Mouse (Mus musculus): ENCODE measurements around the gene Pmm1.

The Pmm1 gene

GRCm38 (mm10) chr15:81955414-81955813 lies 5.3 kb downstream of the Pmm1 start:
- DNase-seq, result no peak

DNA sequence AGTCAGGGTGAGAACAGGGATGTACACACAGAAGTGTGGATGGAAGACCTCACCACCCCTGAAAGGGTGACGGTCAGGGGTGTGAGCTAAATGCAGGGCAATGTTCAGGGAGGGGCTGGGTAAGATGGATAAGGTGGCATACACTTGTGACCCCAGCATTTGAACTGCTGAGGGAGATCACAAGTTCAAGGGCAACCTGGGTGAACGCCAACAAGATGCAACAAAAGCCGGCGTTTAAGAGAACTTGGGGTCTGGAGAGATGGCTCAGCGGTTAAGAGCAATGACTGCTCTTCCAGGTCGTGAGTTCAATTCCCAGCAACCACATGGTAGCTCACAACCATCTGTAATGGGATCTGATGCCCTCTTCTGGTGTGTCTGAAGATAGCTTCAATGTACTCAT lies 6.0 kb downstream of the Pmm1 start:
- DNase-seq, result no peak

DNA sequence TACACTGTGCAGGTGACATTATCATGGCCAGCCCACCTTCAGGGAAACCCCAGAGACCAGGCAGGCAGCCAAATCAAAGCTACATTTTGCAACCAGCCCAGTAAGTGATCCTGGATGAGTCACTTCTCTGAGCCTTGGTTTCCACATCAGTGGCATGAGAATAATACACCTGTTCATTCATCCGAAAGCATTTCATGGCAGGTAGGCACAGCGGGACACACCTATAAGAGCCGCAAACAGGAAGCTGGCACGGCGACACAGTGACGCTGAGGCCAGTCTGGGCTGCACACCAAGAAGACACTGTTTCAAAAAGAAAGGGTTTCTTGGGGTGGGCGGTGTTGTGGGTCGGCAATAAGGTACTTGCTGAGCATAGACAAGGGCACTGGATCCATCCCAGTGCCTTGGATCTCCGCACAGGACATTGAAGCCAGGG lies 6.6 kb downstream of the Pmm1 start:
- no peak for DNase-seq

DNA sequence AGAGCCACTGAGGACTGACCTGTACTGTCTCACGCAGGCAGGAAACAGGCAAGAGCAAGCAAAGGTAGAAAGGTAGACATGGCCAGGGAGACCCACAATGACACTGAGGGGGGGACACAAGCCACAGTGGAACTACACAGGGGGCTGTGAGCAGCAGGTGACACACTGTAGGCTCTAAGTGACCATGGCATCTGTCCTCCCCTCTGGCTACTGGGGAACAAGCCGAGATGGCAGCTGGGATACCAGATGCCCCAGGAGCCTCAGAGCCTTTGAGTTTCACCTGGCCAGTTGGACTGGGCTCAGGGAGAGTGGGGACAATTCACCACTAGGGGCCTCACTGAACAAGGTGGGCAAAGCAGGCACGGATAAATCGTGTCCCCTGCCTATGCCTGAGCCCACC lies 8.4 kb downstream of the Pmm1 start:
- no peak for DNase-seq

DNA sequence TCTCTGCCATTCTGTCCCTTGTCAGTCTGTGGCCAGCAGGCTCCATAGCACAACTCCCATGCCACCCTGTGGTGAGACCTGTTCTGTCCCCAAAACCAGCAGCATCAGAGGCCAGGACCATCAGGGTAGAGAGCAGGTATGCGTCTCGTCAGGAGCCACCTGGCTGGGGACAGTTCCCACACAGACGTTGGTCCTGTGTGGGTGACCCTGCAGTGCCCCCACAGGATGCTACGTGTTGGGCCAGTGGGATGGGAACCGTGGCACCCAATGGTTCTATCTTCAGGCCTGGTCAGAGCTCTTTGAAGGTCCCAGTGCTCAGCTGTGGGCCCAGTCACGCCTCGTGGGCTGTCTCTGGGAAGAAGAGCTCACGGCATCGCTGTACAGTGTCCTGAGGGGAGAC lies 9.6 kb downstream of the Pmm1 start:
- DNase-seq, result no peak

GRCm38 (mm10) chr15:81950716-81951115 lies 10.0 kb downstream of the Pmm1 start:
- DNase-seq, result no peak

DNA sequence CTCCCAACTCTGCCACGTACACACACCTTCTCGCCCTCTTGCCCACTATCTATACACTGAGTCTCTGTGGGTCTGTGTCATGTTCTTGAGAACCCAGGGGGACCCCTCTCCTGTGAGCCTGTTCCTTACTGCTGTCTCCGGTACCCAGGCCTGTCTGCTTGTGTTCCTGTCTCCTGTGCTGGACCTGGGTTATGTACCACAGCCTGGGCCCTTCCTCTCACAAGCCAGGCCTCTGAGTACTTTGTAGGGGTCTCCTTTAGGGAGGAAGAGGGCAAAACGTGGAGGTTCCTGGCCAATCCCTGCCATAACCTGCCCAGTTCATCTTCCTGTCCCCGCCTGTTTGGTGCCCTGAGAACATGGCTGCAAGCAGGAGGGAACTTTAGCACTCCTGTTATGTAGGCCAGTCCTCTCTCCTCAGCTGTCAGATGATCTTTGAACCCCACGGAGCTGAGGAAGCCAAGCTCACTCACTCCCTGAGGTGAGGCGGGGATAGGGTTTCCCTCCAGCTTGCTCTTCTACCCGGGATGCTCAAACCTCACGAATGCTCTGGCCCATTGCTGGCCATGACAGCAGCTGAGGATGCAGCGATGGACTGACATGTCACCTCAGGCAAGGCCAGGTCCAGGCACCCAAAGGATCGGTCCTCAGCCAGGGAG lies 11.1 kb downstream of the Pmm1 start:
- DNase-seq, result no peak

GRCm38 (mm10) chr15:81949076-81949475 lies 11.7 kb downstream of the Pmm1 start:
- DNase-seq, result no peak

DNA sequence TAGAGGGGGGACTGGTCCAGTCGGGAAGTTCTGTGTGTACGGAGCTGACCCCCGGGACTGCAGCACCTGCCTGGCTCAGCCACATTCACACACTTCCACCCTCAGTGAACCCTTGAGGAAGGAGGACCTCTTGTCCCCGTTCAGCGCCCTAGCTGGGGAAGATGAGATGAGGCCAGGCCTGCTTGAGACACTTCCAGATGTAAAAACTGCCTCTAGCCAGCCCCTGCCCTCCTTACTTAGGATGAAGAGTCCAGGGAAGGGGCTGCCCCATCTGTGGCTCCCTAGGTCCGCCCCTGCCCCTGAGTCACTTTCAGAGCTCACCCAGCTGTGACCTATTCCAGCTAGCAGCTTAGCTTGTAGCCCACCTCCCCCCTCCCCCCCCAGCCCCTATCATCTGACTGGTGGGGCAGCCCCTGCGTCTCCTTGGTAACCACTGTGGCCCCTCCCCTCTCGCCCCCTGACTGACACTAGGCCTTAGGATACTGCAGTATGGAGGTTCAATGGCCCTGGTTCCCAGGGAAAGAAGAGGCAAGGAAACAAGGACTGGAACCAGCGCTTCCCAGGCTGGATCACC lies 17.5 kb downstream of the Pmm1 start:
- no peak for DNase-seq

DNA sequence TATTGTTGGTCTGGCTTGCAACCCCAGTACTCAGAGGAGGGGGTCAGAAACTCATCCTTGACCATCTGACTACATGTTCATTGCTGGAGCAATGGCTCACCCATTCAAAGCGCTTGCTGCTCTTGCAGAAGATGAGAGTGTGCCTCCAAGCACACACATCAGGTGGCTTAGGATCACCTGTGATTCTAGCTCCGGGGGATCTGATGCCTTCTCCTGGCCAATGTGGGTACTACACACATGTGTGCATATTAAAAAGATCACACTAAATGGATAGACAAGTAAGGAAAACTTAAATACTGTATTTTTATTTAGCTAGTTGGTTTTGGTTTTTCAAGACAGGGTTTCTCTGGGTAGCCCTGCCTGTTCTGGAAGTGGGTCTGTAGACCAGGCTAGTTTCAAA lies 19.7 kb downstream of the Pmm1 start:
- no peak for DNase-seq

DNA sequence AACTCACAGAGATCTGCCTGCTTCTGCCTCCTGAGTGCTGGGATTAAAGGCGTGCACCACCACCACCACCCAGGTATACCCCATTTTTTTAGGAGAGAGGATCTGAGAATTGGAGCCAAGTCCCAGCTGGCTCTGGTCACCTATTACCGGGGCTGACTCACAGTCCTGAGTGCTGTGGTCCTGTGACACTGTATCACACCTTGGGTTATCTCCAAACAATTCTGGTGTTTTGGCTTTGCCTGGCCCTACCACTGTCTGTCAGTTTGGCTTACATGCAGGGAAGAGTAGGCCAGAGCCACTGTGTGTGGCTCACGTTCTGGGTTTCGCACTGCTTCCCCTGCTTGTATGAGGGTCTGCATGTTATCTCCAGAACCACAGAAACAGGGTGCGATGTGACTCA lies 20.5 kb downstream of the Pmm1 start:
- DNase-seq, result no peak

GRCm38 (mm10) chr15:81939774-81940173 lies 21.0 kb downstream of the Pmm1 start:
- no peak for DNase-seq

GRCm38 (mm10) chr15:81939157-81939715 lies 21.5 kb downstream of the Pmm1 start:
- DNase-seq, result no peak

- DNase-seq, result no peak
Observed at GRCm38 (mm10) chr15:81938246-81938645, 22.5 kb downstream of the Pmm1 start.

DNA sequence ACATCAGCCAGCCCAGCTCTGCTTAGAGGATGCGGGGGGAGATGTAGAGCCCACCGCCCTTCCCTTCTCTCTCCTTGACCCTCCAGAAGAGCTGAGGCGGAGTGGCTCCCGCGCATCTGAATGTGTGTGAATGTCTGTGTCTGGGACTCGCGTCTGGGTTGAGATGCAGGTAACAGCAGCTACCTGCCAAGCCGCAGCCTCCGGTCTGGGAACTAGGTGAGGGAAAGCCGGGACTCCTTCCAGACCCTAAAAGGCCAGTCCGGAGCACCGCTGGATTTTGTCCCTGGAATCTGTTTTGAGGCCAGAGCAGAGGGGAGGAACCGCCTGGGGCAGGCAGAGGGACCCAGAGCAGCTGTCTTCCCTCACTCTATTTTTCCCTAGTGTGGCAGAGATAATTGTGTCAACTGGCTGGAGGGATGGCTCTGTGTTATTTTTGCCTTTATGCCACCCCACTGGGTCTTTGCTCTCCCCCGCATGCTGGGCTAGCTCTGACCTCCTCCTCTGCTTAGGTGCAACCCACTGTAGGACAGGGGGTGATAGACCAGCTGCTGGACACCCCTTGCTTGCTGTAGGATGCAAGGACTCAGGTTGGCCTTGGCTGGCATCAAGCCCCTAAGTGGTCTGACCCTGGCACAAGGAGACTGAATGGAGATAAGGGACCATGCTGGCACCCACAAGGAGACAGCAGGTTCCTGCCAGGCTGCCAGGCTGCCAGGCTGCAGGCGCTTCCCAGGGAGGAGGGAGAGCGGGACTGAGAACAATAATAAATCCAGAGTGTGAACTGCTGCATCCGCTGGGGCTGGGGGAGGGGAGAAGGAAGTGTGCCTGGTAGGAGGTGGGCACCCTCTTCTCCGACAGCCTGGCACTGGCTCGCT lies 23.4 kb downstream of the Pmm1 start:
- DNase-seq, result no peak

- no peak for DNase-seq
Observed at GRCm38 (mm10) chr15:81936679-81937078, 24.1 kb downstream of the Pmm1 start, which contains the start of gene Csdc2. TSS of gene Csdc2 (plus strand) at chr15:81936759.

DNA sequence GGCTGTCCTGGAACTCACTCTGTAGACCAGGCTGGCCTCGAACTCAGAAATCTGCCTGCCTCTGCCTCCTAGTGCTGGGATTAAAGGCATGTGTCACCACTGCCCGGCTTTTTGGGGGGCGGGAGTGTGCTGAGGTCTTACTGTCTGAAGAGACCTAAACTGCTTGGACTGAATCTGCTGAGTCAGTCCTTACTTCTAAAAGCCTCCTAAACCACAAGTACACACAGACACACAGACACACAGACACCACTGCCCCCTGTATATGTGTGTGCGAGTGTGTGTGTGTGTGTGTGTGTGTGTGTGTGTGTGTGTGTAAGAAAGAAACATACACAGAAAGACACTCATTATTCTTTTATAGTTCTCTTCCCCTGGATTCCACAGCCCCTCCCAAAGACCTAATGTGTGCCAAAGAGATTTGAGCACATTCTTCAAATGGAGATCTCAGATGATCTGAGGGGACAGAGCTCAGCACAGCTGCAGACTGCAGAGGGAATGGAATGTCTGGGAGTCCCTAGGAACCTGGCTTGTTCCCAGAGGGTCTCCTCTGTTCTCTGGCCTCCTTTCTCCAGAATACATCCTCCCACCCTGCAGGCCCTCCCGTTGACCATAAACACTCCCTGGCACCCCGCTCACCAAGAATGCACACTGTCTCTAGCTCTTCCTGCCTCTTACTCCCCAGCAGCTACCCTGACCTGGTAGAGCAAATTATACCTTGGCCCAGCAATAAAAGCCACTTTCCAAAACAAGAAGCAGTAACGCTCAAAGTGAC lies 24.7 kb downstream of the Pmm1 start:
- DNase-seq, result no peak

DNA sequence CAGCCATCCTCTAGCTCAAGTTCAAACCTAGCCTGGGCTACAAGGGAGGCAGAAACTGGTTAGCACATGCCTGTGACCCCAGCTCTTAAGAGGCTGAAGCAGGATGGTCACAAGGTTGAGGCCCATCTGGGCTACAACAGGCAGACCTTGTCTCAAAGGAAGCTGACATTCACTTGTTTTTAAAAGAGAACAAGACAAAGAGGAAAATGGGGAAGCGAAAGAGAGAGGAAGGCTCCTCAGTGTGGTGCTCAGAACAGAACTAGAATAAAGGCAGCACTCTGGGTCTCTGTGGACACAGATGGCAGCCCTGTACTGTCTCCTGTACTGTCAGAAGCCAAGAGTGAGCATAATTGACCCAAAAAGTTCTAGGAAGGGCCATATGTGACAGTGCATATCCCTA lies 26.7 kb downstream of the Pmm1 start:
- DNase-seq, result no peak

DNA sequence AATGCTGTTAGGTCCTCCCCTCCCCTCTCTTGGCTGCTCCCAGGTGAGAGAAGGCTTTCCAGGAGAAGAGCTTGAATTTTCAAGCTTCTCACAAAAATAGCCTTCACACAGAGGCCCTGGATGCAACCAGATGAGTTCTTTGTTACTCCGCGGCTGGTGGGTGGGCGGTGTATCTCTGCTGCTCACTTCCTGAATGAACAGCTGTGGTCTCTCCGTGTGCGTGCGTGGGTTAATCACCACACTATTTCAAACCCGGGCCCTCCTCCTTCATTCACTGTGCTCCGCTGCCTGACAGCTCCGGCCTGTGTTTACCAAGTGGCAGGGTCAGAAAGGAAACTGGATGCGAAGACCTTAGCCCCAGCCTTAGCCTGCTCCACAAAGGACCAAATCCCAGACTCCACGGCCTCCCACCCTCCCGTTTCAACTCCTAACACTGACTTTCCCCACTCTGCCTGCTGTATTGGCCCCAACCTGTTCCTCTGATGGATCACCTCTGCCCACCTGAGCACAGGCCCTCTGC lies 27.7 kb downstream of the Pmm1 start:
- peak; percentile 36 to 46 for DNase-seq

GRCm38 (mm10) chr15:81928277-81928676 lies 32.5 kb downstream of the Pmm1 start:
- DNase-seq, result no peak

DNA sequence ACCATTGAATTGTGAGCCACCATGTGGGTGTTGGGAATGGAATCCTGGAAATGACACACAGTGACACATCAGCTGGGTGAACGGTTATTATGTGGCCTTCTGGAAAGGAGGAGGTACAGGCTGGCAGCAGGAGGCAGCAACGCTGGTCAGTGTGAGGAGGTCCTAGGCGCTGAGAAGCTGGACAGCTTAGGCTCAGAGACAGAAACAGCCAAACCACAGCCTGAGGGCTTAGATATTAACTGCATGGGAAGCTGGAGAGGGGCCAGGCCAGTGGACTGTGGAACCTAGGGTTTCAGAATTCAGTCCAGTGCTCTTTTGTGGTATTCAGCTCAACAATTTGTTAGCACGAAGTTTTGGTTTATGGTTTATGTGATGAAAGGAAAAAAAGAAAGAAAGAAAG lies 33.0 kb downstream of the Pmm1 start:
- no peak for DNase-seq

- no peak for DNase-seq
Observed at GRCm38 (mm10) chr15:81926446-81926822, 34.3 kb downstream of the Pmm1 start.

Measured in thymus, adult 18-20 months (tissue).